Mouse (Mus musculus) CD4-positive helper T cell, adult 2 months (primary cell): ENCODE data around the gene Oaz2.
A peak's percentile ranks its signal among the peaks of the same experiment; 100 is the strongest.

Experiments
- DNase-seq: peaks from one replicate; pipeline ENCODE4 v3.0.0-alpha.2; 2012; ENCODE audit warnings: low read depth, missing footprints, low spot score

Oaz2 gene

GRCm38 (mm10) chr9:65667701-65668100, at the start of gene Oaz2:
Gene Oaz2 (plus strand): TSS chr9:65668001.
- no peak for DNase-seq

- no peak for DNase-seq
Measured at GRCm38 (mm10) chr9:65619311-65619710, 48.5 kb upstream of the Oaz2 start.

- DNase-seq = no peak
Measured at GRCm38 (mm10) chr9:65621196-65621595, 46.6 kb upstream of the Oaz2 start.

GRCm38 (mm10) chr9:65621666-65622065, 46.1 kb upstream of the Oaz2 start:
- DNase-seq = no peak

GRCm38 (mm10) chr9:65622826-65623225, 45.0 kb upstream of the Oaz2 start:
- DNase-seq = peak; percentile 60

- no peak for DNase-seq
Measured at GRCm38 (mm10) chr9:65624266-65624665, 43.5 kb upstream of the Oaz2 start.

- peak; percentile 57 for DNase-seq
Measured at GRCm38 (mm10) chr9:65629025-65629766, 38.6 kb upstream of the Oaz2 start, which contains the start of gene Rbpms2. Gene Rbpms2 (plus strand): TSS chr9:65629648.

GRCm38 (mm10) chr9:65629767-65630630, 37.8 kb upstream of the Oaz2 start:
- DNase-seq = peak; percentile 39

- peak; percentile 56 for DNase-seq
Measured at GRCm38 (mm10) chr9:65630631-65631353, 37.0 kb upstream of the Oaz2 start.

GRCm38 (mm10) chr9:65631354-65632021, 36.3 kb upstream of the Oaz2 start:
- DNase-seq = no peak

- DNase-seq = no peak
Measured at GRCm38 (mm10) chr9:65635766-65636165, 32.0 kb upstream of the Oaz2 start.

- no peak for DNase-seq
Measured at GRCm38 (mm10) chr9:65636926-65637325, 30.9 kb upstream of the Oaz2 start.

- no peak for DNase-seq
Measured at GRCm38 (mm10) chr9:65639065-65639464, 28.7 kb upstream of the Oaz2 start.

GRCm38 (mm10) chr9:65640838-65641410, 26.9 kb upstream of the Oaz2 start:
- no peak for DNase-seq

- DNase-seq = no peak
Measured at GRCm38 (mm10) chr9:65641446-65642052, 26.3 kb upstream of the Oaz2 start.

GRCm38 (mm10) chr9:65642546-65642945, 25.3 kb upstream of the Oaz2 start:
- DNase-seq = no peak

GRCm38 (mm10) chr9:65644960-65645359, 22.8 kb upstream of the Oaz2 start:
- DNase-seq = no peak

- no peak for DNase-seq
Measured at GRCm38 (mm10) chr9:65645984-65646383, 21.8 kb upstream of the Oaz2 start.

GRCm38 (mm10) chr9:65646782-65647181, 21.0 kb upstream of the Oaz2 start:
- no peak for DNase-seq

GRCm38 (mm10) chr9:65648730-65649129, 19.1 kb upstream of the Oaz2 start:
- DNase-seq = no peak

GRCm38 (mm10) chr9:65649997-65650396, 17.8 kb upstream of the Oaz2 start:
- DNase-seq = no peak
